Mouse (Mus musculus): Measurements from ENCODE around the gene 1700003F12Rik.

The 1700003F12Rik gene

DNA sequence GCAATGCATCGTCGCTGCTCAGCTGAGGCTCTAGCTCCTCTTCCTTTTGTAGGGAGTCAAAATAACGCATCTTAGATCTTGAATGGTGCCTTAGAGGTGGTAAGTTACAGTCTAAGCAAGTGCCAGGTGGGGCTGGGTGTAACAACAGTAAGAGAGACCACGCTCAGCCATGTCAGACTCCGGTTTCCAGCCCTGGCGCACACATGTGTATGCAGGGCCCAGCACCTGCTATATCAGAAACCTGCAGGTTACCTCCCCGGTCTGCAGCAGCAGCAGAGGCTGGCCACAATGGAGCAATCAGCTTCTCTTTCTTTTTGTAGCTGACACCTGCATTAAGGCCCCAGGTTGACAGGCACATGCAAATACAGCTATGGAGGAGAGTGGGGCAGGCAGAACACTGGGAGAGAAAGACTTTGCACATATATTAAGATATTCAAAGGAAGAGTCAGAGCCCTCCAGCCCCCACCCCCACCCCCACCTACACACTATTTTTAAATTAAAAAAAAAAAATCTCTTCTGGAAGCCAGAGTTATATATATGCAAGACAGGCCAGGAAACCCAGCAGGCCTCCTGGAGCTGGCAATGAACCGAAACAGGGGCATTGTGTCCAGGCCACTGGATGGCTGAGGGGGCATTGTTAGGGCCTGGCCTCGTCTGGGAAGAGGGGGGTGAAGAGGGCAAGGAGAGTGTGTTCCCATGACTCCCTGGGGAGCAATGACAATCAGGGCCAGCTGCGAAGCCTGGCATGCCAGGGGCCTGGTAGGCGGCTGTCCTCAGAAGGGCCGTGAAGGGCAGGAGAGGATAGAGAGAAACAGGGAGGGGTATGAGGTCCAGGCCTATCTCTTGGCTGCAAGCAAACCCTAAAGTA, 30.2 kb downstream of the 1700003F12Rik start:
- DNase-seq (ENCODE audit: low spot score) = peak; percentile 69

DNA sequence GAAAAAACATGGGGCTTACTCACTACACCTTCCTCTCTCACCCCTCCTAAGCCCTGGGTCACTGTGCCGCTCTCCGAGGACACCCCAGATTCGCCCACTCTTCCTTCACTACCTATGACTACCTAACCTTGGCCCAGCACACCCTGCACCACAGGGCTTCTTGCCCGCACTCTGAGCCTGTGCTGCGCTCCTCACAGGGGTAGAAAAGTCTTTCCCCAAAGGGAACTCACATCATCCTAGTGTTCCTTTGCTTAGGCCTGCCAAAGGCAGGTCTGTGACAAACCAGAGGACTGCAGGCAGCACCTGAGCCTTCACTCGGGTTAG, 30.8 kb downstream of the 1700003F12Rik start:
- DNase-seq (ENCODE audit: low spot score) = no peak

- no peak for DNase-seq (ENCODE audit: low spot score)
Measured at GRCm38 (mm10) chr2:154580586-154580985, 33.7 kb downstream of the 1700003F12Rik start.

GRCm38 (mm10) chr2:154581421-154581820, 34.5 kb downstream of the 1700003F12Rik start:
- DNase-seq (ENCODE audit: low spot score) = no peak

DNA sequence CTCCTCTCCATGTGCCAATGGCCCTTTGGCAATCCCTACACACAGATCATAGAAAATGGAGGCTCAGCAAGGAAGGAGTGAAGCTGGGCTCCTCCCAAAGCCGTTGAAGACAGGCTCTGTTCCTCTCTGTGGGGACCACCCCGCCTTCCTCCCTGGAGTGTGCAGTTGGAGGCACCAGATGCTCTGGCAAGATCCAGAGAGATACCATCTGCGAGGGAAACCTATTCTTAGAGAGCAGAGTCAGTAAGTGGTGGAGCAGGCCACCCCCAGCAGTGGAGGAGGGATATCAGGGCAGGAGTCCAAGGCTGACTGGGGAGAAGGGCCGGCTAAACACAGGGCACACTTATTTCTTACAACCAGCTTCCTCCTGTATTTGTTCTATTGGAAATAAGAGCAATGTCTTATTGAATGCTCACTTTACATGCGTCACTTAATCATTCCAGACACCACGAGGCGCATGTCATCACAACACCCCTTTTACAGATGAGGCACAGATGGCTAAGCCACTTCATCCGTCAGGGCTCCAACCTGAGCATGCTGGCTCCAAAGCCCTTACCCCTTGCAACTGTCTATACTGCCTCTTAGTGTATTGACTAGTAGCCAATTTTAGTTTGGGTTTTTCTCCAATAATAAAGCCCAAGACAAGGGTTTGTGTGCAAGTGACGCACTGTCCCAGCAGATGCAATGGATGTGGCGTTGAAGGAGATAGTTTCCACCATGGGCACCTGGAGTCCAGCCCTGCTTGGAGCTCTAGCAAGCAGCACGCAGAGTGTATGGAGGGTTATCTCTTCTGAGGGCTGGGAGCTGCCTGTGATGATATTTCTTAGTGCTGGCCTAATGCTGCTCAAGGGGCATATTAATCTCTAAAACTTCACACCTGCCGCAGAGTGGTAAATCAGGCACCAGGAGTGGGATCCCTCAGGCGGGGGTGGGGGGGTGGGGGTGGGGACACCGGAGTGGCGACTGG, 37.3 kb downstream of the 1700003F12Rik start:
- no peak for DNase-seq (ENCODE audit: low spot score)

DNA sequence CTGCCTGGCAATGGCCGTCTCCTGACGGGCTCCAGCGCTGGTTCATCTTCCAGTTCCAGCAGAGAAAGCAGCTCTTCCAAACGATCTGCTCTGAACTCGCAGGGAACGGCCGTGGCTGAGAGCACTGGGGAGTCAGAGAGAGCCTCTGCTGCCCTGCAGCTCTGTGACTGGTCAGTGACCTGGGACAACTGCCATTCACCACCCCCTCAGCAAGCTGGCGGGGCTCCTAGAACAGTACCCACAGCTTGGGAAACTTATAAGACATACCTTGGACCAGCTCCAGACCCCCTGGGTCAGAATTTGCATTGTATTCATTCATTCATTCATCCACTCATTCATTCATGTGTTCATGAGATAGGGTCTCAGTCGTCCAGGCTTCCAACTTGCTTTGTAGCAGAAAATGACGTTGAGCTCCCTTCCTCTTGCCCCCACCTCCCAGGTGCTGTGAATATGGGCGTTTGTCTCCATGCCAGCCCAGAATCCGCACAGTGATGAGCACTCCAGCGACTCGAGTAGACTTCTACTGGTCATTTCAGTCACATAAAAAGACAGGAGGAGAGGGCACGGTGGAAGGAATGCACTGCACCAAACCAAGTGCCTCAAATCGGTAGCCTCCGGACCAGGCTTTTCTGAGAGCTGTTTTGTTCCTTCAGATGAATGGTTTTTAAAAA, 38.2 kb downstream of the 1700003F12Rik start:
- no peak for DNase-seq (ENCODE audit: low spot score)

DNA sequence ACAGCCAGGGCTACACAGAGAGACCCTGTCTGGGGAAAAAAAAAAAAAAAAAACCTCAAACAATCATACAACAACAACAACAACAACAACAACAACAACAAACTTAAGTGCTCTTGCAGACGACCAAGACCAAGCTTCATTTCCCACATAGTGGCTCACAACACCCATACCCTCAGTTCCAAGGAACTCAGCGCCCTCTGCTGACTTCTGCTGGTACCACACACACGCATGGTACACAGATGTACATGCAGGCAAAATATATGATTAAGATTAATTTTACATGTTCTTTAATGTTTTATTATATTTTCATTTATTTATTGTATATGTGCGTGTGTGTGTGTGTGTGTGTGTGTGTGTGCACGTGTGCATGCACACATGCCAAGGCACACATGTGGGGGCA, 39.5 kb downstream of the 1700003F12Rik start:
- peak; percentile 59 for DNase-seq (ENCODE audit: low spot score)

- no peak for DNase-seq (ENCODE audit: low spot score)
Measured at GRCm38 (mm10) chr2:154589051-154589450, 42.2 kb downstream of the 1700003F12Rik start.

DNA sequence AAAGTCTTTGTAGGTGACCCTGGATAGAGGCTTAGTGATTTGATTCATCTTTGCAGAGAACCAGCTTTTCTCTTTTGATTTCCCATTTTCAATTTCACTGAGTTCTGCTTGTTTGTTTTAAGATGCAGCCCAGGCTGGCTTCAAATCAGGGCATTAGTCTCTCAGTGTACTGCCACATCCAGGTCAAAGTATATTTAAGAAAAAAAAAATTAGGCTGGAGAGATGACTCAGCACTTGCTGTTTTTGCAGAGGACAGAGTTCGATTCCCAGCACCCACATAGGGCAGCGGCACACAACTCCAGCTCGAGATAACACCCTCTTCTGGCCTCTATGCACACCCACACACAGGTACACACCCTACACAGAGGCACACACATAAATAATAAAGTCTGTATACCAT, 44.4 kb downstream of the 1700003F12Rik start:
- DNase-seq (ENCODE audit: low spot score) = no peak

- DNase-seq (ENCODE audit: low spot score) = peak; percentile 51
Measured at GRCm38 (mm10) chr2:154593025-154593424, 46.1 kb downstream of the 1700003F12Rik start.

GRCm38 (mm10) chr2:154595775-154596174, 48.9 kb downstream of the 1700003F12Rik start:
- no peak for DNase-seq (ENCODE audit: low spot score)

DNA sequence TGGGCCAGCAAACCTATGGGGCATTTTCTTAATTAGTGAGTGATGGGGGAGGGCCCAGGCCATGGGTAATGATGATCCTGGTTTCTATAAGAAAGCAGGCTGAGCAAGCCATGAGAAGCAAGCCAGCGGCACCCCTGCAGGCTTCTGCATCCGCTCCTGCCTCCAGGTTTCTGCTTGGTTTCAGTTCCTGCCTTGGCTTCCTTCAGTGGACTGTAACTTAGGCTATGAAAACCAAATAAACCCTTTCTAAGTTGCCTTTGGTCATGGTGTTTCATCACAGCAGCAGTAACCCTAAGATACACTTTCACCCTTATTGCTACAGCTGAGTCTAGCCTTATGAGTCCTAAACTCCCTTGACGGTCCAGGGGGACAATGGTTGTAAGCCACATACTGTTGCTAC, 50.5 kb downstream of the 1700003F12Rik start:
- DNase-seq (ENCODE audit: low spot score) = no peak
